Mouse (Mus musculus): Measurements from ENCODE around the gene Fam213b. TPM values are rescaled to one million over a fixed set of nuclear protein-coding genes. Genes with fewer than 3 reads are reported as not detected.
A peak's percentile ranks its signal among the peaks of the same experiment; 100 is the strongest.

The Fam213b gene
- 5.7 TPM for polyA plus RNA-seq (2012; fragmentation: generic; extraction: Trizol)

GRCm38 (mm10) chr4:154898506-154899446 lies at the start of gene Fam213b:
Fam213b (minus strand) TSS chr4:154899135.
- no peak within 1 kb of the TSS for H3K4me3 ChIP-seq
- H3K27me3 ChIP-seq (ENCODE audit: control insufficient read depth, insufficient read depth, insufficient read length), result peaks cover 69% of the 10 kb centered on the region
- H3ac ChIP-seq (ENCODE audit: control insufficient read depth, insufficient read length), result no peak within 1 kb of the TSS
- H3K36me3 ChIP-seq (ENCODE audit: control insufficient read depth, insufficient read depth), result no peaks in the 10 kb centered on the region
- no peaks in the 10 kb centered on the region for H3K79me2 ChIP-seq (ENCODE audit: control insufficient read depth, insufficient read depth)
- TF ChIP-seq SRF (IDR thresholded peaks at IDR 0.05; ENCODE audit: control insufficient read depth, insufficient read length, low read depth) (no peak), REST (IDR thresholded peaks at IDR 0.05; ENCODE audit: insufficient read depth, insufficient read length) (no peak), POLR2A (IDR thresholded peaks at IDR 0.05; ENCODE audit: insufficient read length, low read depth) (peak; percentile 32), E2F4 (IDR thresholded peaks at IDR 0.05; ENCODE audit: insufficient read depth) (no peak)
- peak within 1 kb of the TSS; percentile 30 for H3K4me2 ChIP-seq (ENCODE audit: low read depth)

GRCm38 (mm10) chr4:154948066-154948939 lies 49.4 kb upstream of the Fam213b start:
- Histone ChIP-seq H3K4me3 (no peak overlapping the region), H3ac (ENCODE audit: control insufficient read depth, insufficient read length) (no peak overlapping the region), H3K4me2 (ENCODE audit: low read depth) (no peak overlapping the region), H3K36me3 (ENCODE audit: control insufficient read depth, insufficient read depth) (no peaks in the 10 kb centered on the region), H3K27me3 (ENCODE audit: control insufficient read depth, insufficient read depth, insufficient read length) (peaks cover 57% of the 10 kb centered on the region), H3K79me2 (ENCODE audit: control insufficient read depth, insufficient read depth) (no peaks in the 10 kb centered on the region)
- no peak for TF ChIP-seq E2F4 (IDR thresholded peaks at IDR 0.05; ENCODE audit: insufficient read depth)
- no peak for TF ChIP-seq POLR2AphosphoS2 (IDR thresholded peaks at IDR 0.05; ENCODE audit: insufficient read length, low read depth)
- no peak for TF ChIP-seq POLR2A (IDR thresholded peaks at IDR 0.05; ENCODE audit: insufficient read length, low read depth)
- TF ChIP-seq REST (IDR thresholded peaks at IDR 0.05; ENCODE audit: insufficient read depth, insufficient read length), result no peak
- TF ChIP-seq TCF12 (IDR thresholded peaks at IDR 0.05; ENCODE audit: insufficient read depth, poor library complexity, severe bottlenecking), result no peak
- TF ChIP-seq TCF3 (IDR thresholded peaks at IDR 0.05; ENCODE audit: insufficient read length, low read depth), result no peak
- TF ChIP-seq USF1 (IDR thresholded peaks at IDR 0.05; ENCODE audit: low read depth), result no peak
- TF ChIP-seq MYOD1 (IDR thresholded peaks at IDR 0.05; ENCODE audit: control insufficient read depth in 1 of 3, insufficient read length in 2 of 3, low read depth in 2 of 3), result no peak
- no peak for TF ChIP-seq SRF (IDR thresholded peaks at IDR 0.05; ENCODE audit: control insufficient read depth, insufficient read length, low read depth)
- no peak for TF ChIP-seq CEBPB (IDR thresholded peaks at IDR 0.05; ENCODE audit: insufficient read depth, poor library complexity, severe bottlenecking)
- TF ChIP-seq MAX (IDR thresholded peaks at IDR 0.05; ENCODE audit: low read depth), result no peak

- H3K36me3 ChIP-seq (ENCODE audit: control insufficient read depth, insufficient read depth), result no peaks in the 10 kb centered on the region
- peak overlapping the region; percentile 24 for H3K4me2 ChIP-seq (ENCODE audit: low read depth)
- no peak overlapping the region for H3K4me3 ChIP-seq
- H3ac ChIP-seq (ENCODE audit: control insufficient read depth, insufficient read length), result no peak overlapping the region
- no peak for TF ChIP-seq CEBPB (IDR thresholded peaks at IDR 0.05; ENCODE audit: insufficient read depth, poor library complexity, severe bottlenecking)
- no peak for TF ChIP-seq MYOG (IDR thresholded peaks at IDR 0.05; ENCODE audit: control insufficient read depth in 1 of 3, insufficient read depth in 1 of 3, insufficient read length in 2 of 3, low read depth in 2 of 3)
- TF ChIP-seq SRF (IDR thresholded peaks at IDR 0.05; ENCODE audit: control insufficient read depth, insufficient read length, low read depth), result no peak
- no peak for TF ChIP-seq POLR2AphosphoS2 (IDR thresholded peaks at IDR 0.05; ENCODE audit: insufficient read length, low read depth)
- TF ChIP-seq REST (IDR thresholded peaks at IDR 0.05; ENCODE audit: insufficient read depth, insufficient read length), result no peak
- TF ChIP-seq TCF12 (IDR thresholded peaks at IDR 0.05; ENCODE audit: insufficient read depth, poor library complexity, severe bottlenecking), result no peak
- no peak for TF ChIP-seq USF1 (IDR thresholded peaks at IDR 0.05; ENCODE audit: low read depth)
- no peak for TF ChIP-seq MAX (IDR thresholded peaks at IDR 0.05; ENCODE audit: low read depth)
- TF ChIP-seq POLR2A (IDR thresholded peaks at IDR 0.05; ENCODE audit: insufficient read length, low read depth), result no peak
- TF ChIP-seq MYOD1 (IDR thresholded peaks at IDR 0.05; ENCODE audit: control insufficient read depth in 1 of 3, insufficient read length in 2 of 3, low read depth in 2 of 3), result no peak
- no peak for TF ChIP-seq TCF3 (IDR thresholded peaks at IDR 0.05; ENCODE audit: insufficient read length, low read depth)
- TF ChIP-seq E2F4 (IDR thresholded peaks at IDR 0.05; ENCODE audit: insufficient read depth), result no peak
- H3K27me3 ChIP-seq (ENCODE audit: control insufficient read depth, insufficient read depth, insufficient read length), result peaks cover 38% of the 10 kb centered on the region
- no peaks in the 10 kb centered on the region for H3K79me2 ChIP-seq (ENCODE audit: control insufficient read depth, insufficient read depth)
Measured at GRCm38 (mm10) chr4:154946319-154946718, 47.4 kb upstream of the Fam213b start.

DNA sequence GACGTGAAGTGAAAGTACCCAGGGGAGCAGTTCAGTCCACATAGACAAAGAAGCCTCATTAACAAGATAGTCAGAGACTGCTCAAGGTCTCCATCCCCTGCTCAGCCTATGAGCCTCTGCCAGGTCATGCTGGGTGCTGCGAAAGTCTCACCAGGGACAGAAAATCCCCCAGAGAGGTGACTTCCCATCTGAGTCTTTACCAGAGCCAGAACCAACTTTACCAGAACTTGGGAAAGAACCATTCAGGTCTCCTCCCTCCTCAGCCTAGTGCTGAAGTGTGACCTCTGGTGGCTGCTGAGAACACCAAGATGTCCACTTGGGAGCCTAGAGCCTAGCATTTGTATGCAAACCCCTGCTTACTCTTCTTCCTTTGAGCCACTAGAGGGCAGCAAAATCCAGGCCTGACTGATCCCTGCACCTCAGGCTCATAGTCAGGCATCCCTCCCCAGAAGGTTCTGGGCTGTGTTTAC lies 45.2 kb upstream of the Fam213b start:
- no peak for TF ChIP-seq POLR2A (IDR thresholded peaks at IDR 0.05; ENCODE audit: insufficient read length, low read depth)
- peaks cover 28% of the 10 kb centered on the region for H3K27me3 ChIP-seq (ENCODE audit: control insufficient read depth, insufficient read depth, insufficient read length)
- H3K4me2 ChIP-seq (ENCODE audit: low read depth), result no peak overlapping the region
- no peaks in the 10 kb centered on the region for H3K36me3 ChIP-seq (ENCODE audit: control insufficient read depth, insufficient read depth)
- no peak overlapping the region for H3K4me3 ChIP-seq
- no peaks in the 10 kb centered on the region for H3K79me2 ChIP-seq (ENCODE audit: control insufficient read depth, insufficient read depth)
- H3ac ChIP-seq (ENCODE audit: control insufficient read depth, insufficient read length), result no peak overlapping the region

Measured in myocyte (in vitro differentiated cells).